Comparison of ENCODE assay signal across 8 mouse cellular contexts in genomic region chr17:23546333-23546701, GRCm38 (mm10). TPM values are rescaled to one million over a fixed set of nuclear protein-coding genes. Genes with fewer than 3 reads are reported as not detected.
DNase-seq lines count a peak whose midpoint lies in the region; ATAC-seq and TF ChIP-seq lines count a peak whose summit lies in the region.

No protein-coding gene starts in this region.

- H3K9ac ChIP-seq in forebrain, embryonic 12.5 days: peak overlapping the region; percentile 61

- 0 out of 2 replicates have a peak, but pooled peaks cover 6% of the 10 kb centered on the region for H3K27me3 ChIP-seq in G1E (ENCODE audit: insufficient read depth, low read length)
- H3K27me3 ChIP-seq in forebrain, embryonic 12.5 days: peaks cover 11% of the 10 kb centered on the region; the same call in 1 of the 2 replicates

- H3K9me3 ChIP-seq in G1E (replicated peaks): no peaks in the 10 kb centered on the region
- no peaks in the 10 kb centered on the region for H3K9me3 ChIP-seq in forebrain, embryonic 12.5 days

- no peak for TF ChIP-seq CTCF in G1E (IDR thresholded peaks at IDR 0.05; ENCODE audit: low read depth, low read length)

- no peak for DNase-seq in G1E (ENCODE audit: low spot score)
- peak; percentile 72 for DNase-seq in c-Kit-negative CD71-positive TER-119-positive erythroid progenitor cells, embryonic 14.5 days (ENCODE audit: low read depth, low spot score)
- DNase-seq in heart, postnatal 14 days: peak; percentile 77 to 79
- DNase-seq in layer of hippocampus, adult 9-10 months (ENCODE audit: low spot score): peak; percentile 66
- peak; percentile 81 for DNase-seq in lung, postnatal 10 days
- peak; percentile 71 for DNase-seq in ovary, postnatal 36 days (ENCODE audit: low spot score)
- peak; percentile 91 for DNase-seq in yolk sac, embryonic 10.5 days (ENCODE audit: low spot score)

- no peaks in the 10 kb centered on the region for H3K36me3 ChIP-seq in G1E (replicated peaks)
- H3K36me3 ChIP-seq in forebrain, embryonic 12.5 days (replicated peaks): no peaks in the 10 kb centered on the region

- H3K4me1 ChIP-seq in G1E (ENCODE audit: insufficient read depth, low read depth, low read length): peaks cover 54% of the 10 kb centered on the region
- peaks cover 18% of the 10 kb centered on the region for H3K4me1 ChIP-seq in forebrain, embryonic 12.5 days

- ATAC-seq in G1E (ENCODE audit: extremely low read depth, insufficient number of reproducible peaks, low FRiP score, poor library complexity, severe bottlenecking): 0 out of 2 replicates have a peak, but pooled peaks have one; percentile 9
- ATAC-seq in forebrain, embryonic 12.5 days (ENCODE audit: low FRiP score): peak; percentile 37

- H3K4me2 ChIP-seq in forebrain, embryonic 12.5 days: peak overlapping the region; percentile 54

- intact Hi-C loops in heart, postnatal 14 days (cut with DNase I): no loop called here

- 1% methylated on average over 20 of the region's 20 CpGs for WGBS in forebrain, embryonic 12.5 days

- H3K27ac ChIP-seq in forebrain, embryonic 12.5 days: no peak overlapping the region

- H3K4me3 ChIP-seq in G1E (ENCODE audit: low read depth, low read length): peak overlapping the region; percentile 79
- peak overlapping the region; percentile 67 for H3K4me3 ChIP-seq in forebrain, embryonic 12.5 days (replicated peaks)

RNA-seq across cellular contexts. Expression of gene Zfp213, which starts 17.7 kb away (rescaled TPM):
- total RNA-seq in G1E (2014; fragmentation: Nextera tagmentation) (1.4 and 4.4 TPM in 2 replicates), G1E (2017) (4.2 and 5.3 TPM in 2 replicates)
- 7.3 and 9.2 TPM in 2 replicates for polyA plus RNA-seq in G1E (2012)
- polyA plus RNA-seq in forebrain, embryonic 12.5 days (2016; fragmentation: Nextera tagmentation; extraction: Ambion mirVana): 22.7 and 23.7 TPM in 2 replicates
- 1 to 10 TPM; 4.9 to 5.8 TPM for total RNA-seq in heart, postnatal 14 days (2021)

RNA-seq across cellular contexts. Expression of gene Zfp13, which starts 53.0 kb away (rescaled TPM):
- total RNA-seq in G1E (2014; fragmentation: Nextera tagmentation) (not detected in 2 replicates), G1E (2017) (not detected in 2 replicates)
- 0.12 and 0.14 TPM in 2 replicates for polyA plus RNA-seq in G1E (2012)
- 22.1 and 22.6 TPM in 2 replicates for polyA plus RNA-seq in forebrain, embryonic 12.5 days (2016; fragmentation: Nextera tagmentation; extraction: Ambion mirVana)
- total RNA-seq in heart, postnatal 14 days (2021): 1 to 10 TPM; 4.3 to 5.0 TPM

RNA-seq across cellular contexts. Expression of gene Zscan10, which starts 54.3 kb away (rescaled TPM):
- 0.29 and 0.45 TPM in 2 replicates for total RNA-seq in G1E (2014; fragmentation: Nextera tagmentation)
- 0.12 and 0.44 TPM in 2 replicates for total RNA-seq in G1E (2017)
- polyA plus RNA-seq in G1E (2012): 0.09 and 0.10 TPM in 2 replicates
- 0.17 TPM in 1 of 2 replicates, not detected in the other for polyA plus RNA-seq in forebrain, embryonic 12.5 days (2016; fragmentation: Nextera tagmentation; extraction: Ambion mirVana)
- not detected for total RNA-seq in heart, postnatal 14 days (2021)

Comparison
In these comparisons a context has a peak if more than half of its experiments do, and no peak if none do; other contexts are left out.
1. RNA of gene Zfp13, which starts 53.0 kb away (total RNA-seq): 4.3 to 5.0 TPM in heart, postnatal 14 days; not detected in G1E; every median in the first group is over 4 times any median in the second.